Mouse (Mus musculus): ENCODE results near the gene Arap1.

- TF ChIP-seq CTCF (IDR thresholded peaks at IDR 0.05; ENCODE audit: low read depth, low read length) (no peak), EP300 (IDR thresholded peaks at IDR 0.05; ENCODE audit: insufficient read depth, low read depth, low read length) (no peak), POLR2A (IDR thresholded peaks at IDR 0.05; ENCODE audit: insufficient read depth, low read length) (no peak)
Measured at GRCm38 (mm10) chr7:101317014-101317413, 30.9 kb upstream of the Arap1 start, which contains the start of gene Stard10.
